Mouse (Mus musculus) adipocyte (in vitro differentiated cells): Measurements from ENCODE around the gene Ctsg.
A peak's percentile ranks its signal among the peaks of the same experiment; 100 is the strongest.
"Not testable (repeated sequence)": the region's sequence is repeated elsewhere in the genome, so short reads cannot be mapped to it uniquely, and the experiment has no call there.

Source experiments
- DNase-seq: peaks from one replicate; pipeline ENCODE4 v3.0.0-alpha.2; 2016; ENCODE audit warnings: low spot score

The Ctsg gene

DNA sequence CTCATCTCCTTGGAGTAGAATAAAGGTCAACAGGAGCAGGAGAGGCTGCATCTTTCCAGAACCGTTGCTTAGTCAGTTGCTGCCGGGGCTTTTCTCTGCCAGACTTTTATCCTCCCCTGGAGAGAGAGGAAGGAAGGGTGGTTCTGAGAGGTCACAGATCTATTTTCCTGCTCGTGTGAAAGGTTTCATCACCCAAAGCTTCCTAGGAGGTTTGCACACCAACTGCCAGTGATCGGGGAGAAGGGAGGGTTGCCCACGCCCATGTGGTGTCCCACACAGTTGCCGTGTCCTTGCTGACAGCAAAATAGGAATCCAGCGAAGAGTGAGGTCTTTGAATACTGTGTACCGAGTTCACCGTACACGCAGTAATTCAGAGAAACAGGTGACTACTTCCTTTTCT lies at the start of gene Ctsg:
Gene Ctsg, minus strand, starts transcription at position 189 of the 400 bp plus-strand sequence.
- DNase-seq, result no peak

DNA sequence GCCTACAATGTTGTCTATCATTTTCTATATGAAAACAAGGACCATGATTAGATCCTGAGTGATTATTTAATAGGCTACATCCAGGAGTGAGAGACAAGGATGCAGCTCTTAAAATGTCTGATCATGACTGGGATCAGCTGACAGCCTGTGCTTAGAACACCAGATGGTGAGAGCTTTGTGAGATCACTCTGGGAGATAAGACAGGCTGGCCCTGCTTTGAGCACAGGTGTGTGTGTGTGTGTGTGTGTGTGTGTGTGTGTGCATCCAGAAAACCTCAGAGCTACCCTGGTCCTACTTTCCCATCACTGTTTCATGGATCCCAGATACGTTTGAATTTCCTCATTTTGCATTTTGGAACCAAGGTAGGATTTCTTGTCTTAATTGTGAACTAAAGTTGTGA lies 31.3 kb upstream of the Ctsg start:
- DNase-seq, result not testable (repeated sequence)

DNA sequence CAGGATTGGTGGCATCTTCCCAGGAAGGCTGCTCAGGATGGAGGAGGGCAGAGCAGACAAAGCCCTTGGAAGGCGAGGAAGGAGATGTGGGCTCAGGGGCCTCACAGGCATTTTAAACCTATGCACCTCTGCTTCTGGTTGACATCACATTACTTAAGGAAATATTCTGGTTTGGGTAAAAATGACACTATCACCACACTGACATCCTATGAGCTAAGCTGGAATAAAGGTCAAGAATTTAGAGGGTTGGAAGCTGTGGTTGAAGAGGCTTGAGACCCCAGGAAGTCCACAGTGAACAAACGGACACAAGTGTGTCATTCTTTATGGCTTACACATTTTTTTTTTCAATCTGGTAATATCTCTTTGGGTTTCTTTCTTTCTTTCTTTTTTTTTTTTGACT lies 30.1 kb upstream of the Ctsg start, which contains the start of gene Gzmd:
Gene Gzmd, minus strand, starts transcription at position 101 of the 400 bp plus-strand sequence.
- DNase-seq, result not testable (repeated sequence)

DNA sequence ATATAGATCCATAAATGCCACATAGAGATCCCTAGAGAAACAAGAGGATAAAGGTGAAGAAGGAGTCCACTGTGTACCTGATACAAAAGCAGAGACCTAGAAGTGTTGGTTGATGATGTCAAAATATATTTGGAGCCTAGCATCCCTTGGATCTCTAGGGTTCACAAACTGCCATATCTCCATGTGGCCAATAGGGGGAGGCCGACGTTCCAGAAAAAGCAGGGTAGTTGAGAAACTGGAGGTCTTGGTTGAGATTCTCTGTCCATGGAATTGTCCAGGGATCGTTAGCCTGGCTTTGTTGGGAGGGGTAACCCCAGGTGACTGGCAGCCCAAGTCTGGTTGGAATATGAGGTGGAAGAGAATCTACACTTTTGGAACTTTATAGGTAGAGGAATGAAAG lies 26.0 kb upstream of the Ctsg start:
- DNase-seq, result no peak

DNA sequence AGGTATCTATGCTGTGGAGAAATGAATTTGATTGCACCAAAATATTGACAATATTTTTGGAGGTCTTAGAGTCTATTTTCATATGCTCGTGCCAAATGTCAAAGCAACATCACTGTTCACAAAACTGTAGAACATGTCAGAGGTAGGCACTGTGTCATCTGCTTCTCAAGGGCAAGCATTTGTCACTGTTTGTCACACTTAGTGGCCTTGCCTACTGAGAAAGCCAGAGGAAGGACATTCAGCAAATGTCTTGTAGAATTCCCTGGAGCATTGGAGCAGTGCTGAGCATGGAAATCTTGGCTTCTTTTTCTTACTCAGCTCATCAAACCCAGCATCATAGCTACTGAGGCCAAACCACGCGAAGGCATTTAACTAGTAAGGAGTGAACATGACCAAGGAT lies 21.1 kb upstream of the Ctsg start:
- DNase-seq, result no peak

DNA sequence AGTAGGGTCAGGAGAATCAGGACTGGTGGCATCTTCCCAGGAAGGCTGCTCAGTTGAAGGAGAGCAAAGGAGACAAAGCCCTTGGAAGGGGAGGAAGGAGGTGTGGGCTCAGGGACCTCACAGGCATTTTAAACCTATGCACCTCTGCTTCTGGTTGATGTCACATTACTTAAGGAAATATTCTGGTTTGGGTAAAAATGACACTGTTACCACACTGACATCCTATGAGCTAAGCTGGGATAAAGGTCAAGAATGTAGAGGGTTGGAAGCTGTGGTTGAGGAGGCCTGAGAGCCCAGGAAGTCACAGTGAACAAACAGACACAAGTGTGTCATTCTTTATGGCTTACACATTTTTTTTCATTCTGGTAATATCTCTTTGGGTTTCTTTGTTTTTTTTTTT lies 18.2 kb upstream of the Ctsg start, which contains the start of gene Gzme:
Gene Gzme, minus strand, starts transcription at position 101 of the 400 bp plus-strand sequence.
- DNase-seq, result no peak

DNA sequence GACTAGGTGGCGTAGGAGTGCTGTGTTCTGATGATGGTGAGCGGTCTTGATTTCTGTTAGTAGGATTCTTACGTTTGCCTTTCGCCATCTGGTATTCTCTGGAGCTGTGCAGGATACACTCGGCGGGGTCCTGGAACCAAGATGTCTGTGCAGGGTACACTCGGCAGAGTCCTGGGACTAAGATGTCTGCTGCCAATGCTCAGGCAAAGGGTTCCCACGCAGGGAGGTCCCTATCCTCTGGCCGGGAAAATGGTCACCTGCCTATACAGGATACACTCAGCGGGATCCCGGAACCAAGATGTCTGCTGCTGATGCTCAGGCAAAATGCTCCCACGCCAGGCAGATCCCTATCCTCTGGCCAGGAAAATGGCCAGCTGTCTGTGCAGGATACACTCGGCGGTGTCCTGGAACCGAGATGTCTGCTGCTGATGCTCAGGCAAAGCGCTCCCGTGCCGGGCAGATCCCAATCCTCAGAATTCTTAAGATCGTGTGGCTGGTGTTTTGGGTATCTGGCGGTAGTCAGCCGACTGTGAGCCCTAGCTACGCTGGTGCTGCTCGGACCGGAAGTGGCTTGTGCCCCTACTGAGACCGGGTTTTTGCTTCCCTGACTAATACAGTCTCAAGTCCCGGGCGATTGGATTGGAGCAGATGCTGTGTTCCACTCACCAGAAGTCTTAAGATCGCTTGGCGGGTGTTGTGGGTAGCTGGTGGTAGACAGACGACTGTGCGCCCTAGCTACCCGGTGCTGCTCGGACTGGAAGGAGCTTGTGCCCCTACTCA lies 13.3 kb upstream of the Ctsg start:
- DNase-seq, result not testable (repeated sequence)

DNA sequence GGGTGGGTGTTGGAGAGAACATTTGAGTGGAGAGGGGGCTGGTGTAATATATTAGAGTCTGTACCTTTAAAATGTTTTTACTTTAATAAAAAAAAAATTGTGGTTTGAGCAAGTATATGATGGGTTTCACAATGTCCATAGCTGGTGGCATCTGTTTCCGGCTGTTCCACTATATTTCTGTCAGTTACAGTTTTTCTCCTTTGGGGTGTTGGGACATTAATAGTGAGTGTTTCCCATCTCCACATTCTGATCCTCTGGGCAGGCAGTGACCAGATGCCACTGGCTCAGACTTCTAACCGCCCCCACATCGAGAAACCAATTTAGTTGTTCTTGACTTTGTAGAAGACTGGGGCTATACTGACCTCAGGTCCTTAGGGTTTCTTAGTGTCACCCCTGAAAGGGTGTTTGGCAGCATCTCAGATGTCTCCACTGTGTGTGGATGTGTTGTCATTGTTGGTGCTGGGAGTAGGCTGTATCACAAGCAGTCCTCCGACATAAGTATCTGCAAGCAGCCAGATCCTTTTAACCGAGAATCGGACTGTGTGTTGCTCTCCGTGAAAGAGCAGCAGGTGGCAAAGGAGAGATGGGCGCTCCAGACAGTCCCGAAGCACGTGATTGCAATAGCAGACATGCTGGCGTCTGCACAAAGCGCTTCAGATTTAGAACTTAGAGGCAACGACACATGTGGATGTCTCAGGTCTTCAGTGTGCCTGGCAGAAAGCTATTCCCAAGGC lies 3.2 kb upstream of the Ctsg start:
- no peak for DNase-seq

DNA sequence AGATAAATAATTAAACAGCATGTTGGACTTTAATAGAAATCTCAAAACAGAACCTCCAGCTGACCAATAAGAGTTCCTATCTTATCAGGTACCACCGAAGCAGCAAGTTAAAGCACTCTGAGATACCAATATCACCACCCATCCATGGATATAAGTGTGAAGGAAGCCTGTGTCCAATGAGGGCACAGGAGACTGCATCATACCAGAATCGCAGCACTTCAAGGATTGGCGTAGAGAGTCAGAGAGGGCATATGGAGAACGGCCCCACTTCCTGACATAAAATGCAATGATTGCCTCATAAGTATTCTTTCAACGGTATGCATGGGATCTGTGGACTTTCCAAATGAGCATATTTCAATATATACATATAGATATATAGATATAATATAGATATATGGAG lies 2.6 kb upstream of the Ctsg start:
- DNase-seq, result no peak

DNA sequence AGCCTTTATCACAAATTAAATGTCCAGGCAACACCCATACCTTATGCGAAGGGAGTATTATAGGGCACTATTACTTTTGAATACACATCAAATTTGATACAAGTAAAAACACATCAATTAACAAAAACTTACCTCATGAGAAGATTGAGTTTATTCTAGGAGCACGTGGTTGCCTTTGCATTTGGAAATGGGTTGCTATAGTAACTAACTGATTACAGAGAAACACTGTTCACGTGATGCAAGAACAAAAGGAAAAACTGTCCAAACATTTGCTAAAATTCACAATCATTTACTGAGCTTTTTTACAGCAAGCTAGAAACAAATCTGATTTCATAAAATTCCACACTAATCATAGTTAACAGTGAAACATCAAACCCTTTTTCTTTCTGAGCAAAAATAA lies 1.1 kb upstream of the Ctsg start:
- DNase-seq, result no peak

DNA sequence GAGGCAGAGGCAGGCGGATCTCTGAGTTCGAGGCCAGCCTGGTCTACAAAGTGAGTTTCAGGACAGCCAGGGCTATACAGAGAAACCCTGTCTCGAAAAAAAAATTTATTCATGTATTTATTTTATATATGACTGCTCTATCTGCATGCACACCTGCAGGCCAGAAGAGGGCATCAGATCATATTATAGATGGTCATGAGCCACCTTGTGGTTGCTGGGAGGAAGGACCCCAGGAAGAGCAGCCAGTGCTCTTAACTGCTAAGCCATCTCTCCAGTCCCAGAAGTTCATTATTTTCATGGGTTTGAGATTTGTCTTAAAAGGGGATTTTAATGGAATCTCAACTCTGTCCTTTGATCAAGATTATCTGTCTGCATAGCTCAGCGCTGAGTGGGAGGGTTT lies 3.4 kb downstream of the Ctsg start:
- peak; percentile 3 for DNase-seq

DNA sequence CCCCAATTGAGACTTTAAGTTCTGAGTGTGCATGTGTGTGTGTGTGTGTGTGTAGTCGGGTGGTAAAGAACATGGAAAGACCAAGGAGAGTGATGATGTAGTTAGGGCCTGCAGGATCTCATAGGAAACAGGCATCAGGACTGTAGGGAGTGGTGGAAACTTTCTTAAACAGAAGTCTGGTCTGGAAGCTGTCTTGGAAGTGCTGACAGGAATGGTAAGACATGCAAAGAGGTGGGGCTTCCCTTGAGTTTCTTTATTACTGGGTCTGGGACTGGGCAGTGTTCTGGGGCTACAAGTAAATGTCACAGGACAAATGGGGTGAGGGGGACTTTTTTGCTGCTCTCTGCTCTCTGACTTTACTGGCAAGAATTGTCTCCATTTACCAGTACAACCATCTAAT lies 4.8 kb downstream of the Ctsg start:
- no peak for DNase-seq

DNA sequence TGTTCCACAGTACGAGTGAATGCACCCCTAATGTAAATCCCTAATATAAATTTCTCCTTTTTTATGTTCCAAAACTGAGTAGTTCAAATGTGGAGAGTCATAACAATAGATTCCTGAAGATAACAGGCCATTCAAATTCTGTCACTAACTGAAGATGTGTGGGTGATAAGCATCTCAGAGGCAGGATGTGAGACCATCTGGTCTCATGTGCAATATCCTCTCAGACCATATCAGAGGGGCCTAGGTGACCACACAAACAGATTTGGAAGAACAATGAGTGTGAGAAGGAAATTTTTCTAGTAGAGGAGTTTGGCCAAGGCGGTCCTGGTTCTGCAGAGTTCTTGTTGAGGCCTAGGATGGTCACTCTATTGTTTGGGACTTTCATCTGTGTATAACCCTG lies 9.0 kb downstream of the Ctsg start:
- no peak for DNase-seq

DNA sequence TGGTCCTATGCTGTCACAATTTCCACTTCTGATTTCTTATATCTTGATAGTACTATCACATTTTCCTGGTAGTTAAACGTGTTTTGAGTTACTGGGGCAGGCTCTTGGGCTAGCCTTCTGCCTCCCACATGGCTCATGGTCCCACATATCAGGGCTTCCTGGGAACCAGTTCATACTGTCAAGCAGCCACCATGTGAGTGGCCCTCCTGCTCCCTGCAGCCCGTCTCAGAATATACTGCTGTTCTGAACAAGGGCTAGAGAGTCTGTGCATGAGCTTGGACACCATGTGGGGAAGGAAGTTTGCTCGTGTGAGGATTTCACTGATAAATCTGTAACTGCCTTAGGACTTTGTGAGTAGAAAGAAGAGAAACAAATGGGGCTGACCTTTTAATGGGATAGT lies 15.7 kb downstream of the Ctsg start:
- no peak for DNase-seq

DNA sequence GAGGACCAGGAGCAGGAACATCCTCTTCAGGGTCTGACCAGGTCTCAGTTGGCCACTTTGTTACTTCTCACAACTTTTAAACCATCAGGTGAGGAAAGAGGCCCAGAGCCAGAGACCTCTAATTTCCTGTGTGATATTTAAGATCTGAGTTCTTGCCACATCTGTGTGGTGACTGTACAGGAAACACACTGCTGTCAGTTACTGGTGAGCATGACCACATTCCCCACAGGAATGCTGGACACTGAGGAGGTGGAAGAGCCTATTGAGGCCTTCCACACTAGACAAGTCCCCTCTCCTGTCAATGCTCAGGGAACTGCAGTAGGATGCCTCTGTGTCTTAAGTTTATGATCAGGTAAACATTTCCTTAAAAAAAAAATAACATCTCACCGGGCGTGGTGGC lies 17.2 kb downstream of the Ctsg start, which contains the start of gene Mcpt8:
Gene Mcpt8, minus strand, starts transcription at position 107 of the 400 bp plus-strand sequence.
- DNase-seq, result no peak

DNA sequence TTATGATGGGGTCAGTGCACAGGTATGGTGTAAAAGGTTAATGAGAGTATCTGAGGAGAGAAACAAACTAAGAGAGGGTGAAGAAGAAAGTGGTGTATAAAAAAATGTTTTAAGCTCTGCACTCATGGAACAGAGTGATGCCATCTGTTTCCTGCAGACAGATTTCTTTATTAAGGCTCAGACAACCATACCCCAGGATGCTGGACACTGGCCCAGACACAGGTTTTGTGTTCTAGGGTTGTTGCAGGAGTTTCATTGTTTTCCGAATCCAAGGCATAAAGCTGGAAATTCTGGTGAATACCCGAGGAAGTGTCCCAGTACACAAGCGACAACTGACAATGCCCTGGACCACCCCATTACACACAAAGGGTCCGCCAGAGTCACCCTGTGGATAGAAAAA lies 20.4 kb downstream of the Ctsg start:
- no peak for DNase-seq

DNA sequence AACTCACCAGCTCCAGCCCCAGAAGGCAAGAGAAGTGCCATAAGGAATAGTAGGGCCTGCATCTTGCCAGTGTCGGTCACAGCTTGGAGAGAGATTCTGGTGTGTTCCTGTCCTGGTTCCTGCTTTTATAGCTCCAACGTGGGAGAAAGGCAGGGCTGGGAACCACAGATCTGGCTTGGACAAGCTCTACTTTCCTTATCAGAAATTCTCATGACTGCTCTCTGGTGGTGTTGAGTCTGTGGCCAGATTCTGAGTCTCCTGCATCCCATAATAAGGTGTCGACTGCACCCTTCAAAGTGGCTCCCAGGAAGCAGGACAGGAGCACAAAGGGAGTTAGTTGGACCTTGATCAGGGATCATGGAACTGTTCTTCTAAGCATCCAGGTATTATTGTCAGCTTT lies 40.2 kb downstream of the Ctsg start, which contains the start of gene Mcpt4:
Gene Mcpt4, minus strand, starts transcription at position 101 of the 400 bp plus-strand sequence.
- DNase-seq, result not testable (repeated sequence)

DNA sequence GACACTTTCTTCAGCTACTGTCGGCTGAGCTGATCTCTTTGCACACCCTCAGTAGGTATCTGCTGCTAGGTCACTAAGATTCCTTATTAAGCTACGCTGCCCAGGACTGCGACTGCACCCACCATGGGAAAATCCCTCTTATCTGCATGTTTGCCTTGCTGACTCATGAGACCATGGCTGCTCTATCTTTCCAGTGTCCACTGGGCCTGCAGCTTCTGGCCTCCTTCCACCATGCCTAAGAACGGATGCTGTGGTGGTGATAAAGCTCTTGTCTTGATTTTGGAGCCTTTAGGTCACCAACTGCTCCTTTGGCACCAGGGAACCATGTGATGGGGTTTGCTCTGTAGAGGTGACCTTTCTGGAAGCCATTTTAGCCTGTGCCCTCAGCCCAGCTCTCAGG lies 44.7 kb downstream of the Ctsg start:
- DNase-seq, result no peak

DNA sequence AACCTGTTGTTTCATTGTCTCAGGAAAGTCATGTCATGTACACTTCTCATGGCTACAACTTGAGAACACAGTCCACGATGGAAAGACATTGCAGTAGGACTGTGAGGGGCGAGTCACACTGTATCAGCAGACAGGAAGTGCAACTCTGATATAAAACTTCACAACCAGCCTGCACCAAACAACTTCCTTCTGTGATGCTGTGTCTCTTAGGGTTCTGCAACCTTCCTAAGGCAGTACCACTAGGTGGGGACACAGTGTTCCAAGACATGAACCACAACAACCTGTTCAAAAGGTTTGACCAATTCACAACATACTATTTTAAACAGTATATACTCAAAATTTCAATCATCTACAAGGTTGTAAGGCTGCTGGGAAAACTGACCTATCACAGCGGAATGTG lies 47.0 kb downstream of the Ctsg start:
- no peak for DNase-seq
